Mouse (Mus musculus) cerebellum, adult 18-20 months (tissue): ENCODE measurements at regions not wholly inside any gene's neighbourhood (a gene's known extent, or its start where the extent isn't known, plus 50 kb on each side); places are given as distances from the start of the nearest gene placed in this dataset.

ENCODE experiments used
- DNase-seq, 2 experiments: peaks; one replicate each; pipeline ENCODE4 v3.0.0; 2021

DNA sequence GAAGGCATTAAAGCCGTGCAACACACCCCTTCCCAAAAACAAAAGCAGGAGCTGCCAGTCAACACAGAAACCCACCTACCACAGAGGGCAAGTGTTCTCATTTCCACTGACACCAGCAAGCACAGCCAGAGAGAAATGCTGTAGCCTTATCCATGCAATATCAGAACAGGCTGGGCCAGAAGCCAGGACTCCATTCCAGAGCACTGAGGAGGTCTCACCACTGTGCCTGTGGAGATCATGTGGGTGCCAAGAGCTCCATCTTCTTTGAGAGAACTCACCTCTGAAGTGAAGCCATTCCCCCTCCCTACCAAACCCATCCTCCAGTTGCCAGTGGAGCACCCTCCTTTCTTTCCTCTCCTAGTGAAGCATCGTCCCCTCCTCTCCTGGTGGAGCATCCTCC lies 270.7 kb upstream of the Hs6st1 start:
- DNase-seq, result no peak

DNA sequence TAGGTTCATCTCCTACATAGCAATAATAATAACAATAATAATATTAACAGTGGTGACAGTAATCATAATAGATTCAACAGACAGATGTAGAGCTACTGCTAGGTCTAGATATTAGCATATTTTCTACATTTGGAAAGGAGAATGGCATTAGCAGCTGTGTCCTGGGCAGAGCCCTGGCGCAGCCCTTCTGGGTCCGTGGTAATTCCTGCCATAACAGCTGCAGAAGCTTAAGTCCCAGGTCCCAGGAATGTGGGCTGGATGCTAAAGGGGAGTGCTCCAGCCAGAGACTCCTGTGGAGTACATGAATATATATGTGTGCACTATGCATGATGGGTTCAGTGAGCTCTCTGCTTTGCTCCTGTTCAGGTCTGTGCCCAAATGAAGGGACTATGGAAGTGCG lies 262.7 kb upstream of the Hs6st1 start:
- no peak for DNase-seq

DNA sequence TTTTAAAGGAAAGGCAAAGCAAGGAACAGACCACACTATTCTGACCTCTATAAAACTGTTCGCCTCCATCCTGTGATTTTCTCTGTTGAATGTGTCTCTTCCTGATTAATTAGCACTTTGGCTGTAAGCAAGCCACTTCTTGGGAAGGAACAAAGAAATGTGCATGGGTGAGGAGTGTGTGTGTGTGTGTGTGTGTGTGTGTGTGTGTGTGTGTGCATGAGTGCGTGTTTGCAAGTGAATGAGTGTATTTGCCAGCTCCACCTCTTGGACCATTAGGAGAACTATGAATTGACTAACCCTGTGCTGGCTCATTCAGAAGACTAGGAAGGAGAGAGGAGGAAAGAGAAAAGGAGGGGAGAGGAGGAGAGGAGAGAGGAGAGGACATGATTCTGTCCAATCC lies 261.9 kb upstream of the Hs6st1 start:
- DNase-seq, result no peak

DNA sequence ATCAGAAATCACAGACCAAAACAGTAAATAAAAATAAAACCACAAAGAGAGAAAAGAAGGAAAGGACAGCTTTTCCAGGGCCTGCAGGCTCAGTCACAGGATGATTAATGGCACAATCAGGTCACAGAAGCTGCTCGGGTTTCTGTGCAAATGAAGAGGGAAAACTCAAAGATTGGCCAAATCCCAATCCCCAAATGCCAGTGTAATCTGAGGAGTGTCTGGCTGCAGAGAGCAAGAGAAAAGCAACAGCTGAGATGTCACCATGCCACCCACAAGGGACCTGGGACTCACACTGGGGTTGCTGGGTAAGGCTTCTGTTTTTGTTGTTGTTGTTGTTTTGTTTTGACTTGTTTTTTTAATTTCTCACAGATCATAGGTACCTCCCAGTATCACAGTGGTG lies 261.5 kb upstream of the Hs6st1 start:
- no peak for DNase-seq

DNA sequence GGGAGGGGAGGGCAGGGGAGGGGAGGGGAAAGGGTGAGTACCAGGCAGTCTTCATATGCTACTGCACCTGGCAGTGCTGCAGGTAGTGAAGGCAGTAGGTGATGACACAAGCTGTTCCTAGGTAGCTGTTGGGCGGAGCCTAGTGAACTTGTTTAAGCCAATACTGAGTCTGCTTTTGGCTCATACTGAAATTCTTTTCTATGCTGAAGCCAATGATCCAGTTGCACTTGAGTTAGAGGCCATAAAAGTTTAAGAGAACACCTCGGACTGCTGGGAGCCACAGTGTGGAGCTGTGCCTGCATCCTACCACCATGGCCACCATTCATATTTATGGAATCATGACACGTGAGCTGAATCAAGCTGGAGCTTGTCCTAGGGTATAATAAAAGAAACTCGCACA lies 259.3 kb upstream of the Hs6st1 start:
- no peak for DNase-seq

DNA sequence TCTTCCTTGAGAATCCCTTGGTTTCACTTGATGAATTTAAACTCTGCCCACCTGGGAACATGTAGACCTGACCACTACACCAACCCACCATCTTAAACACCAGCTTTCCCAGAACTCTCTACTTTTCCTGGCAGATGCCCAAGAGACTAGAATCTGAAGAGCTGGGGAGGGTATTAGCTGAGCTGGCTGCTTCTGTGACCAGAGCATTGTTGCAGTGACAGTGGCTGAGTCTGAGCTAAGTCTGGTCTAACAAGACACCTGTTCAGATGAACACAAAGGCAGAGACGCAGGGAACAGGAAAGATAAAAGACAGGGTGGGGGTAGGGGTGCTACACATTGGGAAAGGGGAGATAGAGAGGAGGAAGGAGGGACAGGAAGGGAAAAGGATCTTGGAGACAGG lies 258.9 kb upstream of the Hs6st1 start:
- DNase-seq, result no peak

DNA sequence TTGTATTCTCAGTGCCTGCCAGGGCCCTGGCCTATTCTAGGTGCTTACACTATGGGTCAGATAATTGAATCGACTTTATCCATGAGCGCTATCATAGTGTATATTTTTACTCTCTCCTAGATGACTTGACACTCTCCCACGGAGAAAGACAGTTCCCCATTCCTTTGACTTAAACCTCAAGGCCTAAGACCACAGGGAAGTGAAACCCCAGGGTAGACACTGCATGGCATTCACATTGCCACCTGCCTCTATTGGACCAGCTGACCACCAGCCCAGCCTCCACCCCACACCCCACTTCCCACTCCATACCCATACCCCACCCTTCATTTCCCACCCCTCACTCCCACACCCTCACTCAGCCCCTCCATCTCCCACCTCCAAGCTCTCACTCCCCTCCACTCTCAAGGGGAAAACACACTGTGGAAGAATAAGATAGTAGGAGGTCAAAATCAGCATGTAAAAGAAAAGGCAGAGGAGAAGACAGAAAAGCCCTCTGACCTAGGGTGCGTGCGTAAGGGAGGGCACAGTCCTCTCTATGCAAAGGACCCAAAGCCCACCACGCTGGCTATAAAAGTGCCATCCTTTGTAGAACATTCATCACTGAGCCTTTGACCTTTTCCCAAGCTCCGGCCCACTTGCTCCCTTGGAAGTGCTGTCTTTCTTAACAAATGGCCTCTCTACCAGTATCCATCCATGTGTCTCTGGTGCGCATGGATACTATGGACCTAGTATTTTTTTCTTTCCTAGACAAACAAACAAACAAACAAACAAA lies 257.4 kb upstream of the Hs6st1 start:
- no peak for DNase-seq

DNA sequence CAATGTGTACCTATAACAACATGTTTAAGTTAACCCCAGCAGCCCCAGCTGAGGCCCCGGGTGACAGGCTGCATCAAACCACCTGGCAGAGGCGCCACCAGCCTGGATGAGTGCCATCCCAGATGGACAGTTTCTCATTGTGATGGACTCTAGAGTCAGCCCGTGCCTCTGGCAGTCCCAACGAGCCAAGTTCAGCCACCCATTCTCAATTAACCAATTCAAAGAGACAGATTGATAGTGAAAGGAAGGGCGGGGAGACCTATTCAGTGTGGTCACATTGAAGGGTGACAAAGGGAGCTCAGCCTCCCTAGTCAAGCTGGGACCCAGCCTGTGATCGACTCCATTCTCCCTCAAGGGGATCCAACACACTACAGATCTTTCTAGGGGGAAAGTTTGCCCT lies 256.8 kb upstream of the Hs6st1 start:
- peak; percentile 37 to 40 for DNase-seq

DNA sequence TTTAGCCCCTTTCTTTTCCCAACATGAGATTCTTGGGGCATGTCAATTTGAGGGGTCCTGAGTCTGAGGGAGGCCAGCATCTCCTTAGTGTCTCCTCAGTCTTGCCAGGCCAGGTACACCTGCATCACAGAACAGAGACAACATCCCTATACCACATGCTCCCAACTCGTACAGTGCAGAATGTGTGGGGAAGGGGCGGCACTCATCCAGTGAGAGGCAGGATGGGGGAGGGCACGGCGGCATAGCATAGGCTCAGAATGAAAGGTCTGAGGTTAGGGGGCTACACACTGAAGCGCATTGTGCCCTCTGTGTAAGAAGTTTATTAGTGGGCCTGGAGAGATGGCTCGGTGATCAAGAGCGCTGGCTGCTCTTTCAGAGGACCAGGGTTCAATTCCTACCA lies 256.4 kb upstream of the Hs6st1 start:
- DNase-seq, result no peak

DNA sequence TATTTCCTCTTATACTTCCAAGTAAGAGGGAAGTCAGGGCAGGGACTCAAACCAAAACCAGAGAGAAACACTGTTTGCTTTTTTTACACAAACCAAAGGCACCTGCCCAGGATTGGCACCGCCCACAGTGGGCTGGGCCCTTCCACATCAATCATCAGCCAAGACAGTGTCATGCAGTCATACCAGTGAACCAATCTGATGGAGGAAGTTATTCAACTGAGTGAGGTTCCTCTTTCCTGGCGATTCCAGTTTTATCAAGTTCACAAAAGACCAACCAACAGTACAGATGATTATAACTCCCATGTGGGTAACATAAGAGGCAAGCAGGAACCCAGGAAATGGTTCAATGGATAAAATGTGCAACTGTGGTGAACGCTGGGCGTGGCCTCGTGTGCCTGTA lies 254.6 kb upstream of the Hs6st1 start:
- DNase-seq, result no peak

DNA sequence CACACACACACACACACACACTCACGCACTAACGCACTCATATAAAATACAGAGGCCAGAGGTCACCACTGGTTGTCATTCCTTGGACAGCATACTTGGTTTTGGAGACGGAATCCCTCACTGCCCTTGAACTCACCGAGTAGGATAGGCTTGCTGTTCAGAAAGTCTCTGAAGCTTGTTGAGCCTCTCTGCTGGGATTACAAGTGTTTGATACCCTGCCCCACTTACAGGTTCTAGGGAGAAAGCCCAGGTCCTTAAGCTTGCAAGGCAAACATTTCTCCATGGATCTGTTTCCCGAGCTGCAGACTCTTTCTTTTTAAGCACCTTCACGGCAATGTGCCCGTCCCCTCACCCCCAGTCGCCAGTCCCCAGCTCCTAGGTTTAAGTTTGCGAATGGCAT lies 254.0 kb upstream of the Hs6st1 start:
- no peak for DNase-seq

DNA sequence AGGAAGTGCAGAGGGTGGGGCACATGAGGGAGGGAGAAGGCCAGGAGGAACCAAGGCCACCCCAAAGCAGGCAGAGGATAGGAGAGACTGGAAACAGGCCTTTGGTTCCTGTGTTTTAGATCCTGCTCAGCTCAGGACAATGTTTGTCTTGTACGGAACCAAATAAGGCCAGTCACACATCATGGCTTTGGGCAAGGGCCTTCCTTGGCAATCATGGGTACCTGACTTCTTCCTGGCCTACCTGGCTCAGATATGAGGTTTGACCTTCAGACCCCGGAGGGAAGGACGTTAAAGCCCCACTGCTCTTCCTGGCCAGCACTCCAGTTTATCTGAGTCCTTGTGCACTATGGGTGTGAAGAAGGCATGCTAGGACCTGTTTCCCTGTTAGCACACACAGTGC lies 253.4 kb upstream of the Hs6st1 start:
- no peak for DNase-seq

DNA sequence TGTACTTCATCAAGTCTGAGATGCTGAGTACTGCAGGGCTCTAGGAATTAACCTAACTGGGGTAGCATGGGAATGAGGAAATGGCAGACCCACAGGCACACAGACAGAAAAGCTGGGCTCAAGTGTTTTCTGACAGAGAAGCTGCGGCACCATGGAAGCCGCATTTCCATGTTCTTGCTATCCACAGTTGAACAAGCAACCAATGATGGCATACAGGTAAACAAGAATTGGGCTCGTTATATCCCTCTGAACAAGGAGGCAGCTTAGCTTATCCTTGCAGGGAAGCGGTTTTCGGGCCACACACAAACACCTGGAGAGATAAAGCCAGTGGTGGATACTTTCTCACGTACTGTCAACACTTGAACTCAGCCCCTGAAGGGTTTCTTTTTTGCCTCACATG lies 246.4 kb upstream of the Hs6st1 start:
- no peak for DNase-seq

DNA sequence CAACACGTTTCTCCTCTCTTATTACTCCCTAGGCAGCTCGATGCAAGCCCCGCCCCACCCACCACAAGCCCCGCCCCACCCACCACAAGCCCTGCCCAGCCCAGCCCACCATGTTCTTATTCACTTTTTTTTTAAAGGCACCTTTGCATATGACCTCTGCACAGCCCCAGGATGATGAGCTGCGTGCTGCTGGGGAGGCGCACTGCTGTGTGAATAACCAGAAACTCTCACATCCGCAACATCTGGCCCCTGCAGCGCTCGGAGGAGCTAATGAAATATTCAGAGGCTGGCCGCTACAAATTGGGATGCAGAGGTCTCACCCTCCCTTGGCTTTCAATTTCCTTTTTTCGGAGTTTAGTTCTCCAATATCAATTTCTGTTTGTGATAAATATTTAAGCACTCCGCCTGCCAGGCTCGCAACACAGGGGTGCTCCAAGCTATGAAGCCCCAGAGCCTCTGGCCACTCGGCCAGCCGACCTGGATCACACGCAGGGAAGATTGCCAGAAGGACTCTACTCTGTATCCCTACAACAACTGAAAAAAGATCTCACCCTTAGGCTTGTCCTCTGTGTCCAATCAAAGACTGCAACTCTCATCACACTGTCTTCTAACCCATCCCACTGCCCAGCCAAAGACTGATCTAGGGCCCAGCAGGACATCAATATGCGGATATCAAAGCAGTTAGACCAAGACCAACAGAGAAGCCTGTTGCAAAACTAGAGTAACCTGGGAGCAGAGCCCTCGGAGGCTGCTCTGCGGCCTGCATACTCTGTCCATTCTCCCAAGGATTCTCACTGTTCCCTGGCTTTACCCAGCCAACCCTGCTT lies 245.6 kb upstream of the Hs6st1 start:
- DNase-seq, result no peak

DNA sequence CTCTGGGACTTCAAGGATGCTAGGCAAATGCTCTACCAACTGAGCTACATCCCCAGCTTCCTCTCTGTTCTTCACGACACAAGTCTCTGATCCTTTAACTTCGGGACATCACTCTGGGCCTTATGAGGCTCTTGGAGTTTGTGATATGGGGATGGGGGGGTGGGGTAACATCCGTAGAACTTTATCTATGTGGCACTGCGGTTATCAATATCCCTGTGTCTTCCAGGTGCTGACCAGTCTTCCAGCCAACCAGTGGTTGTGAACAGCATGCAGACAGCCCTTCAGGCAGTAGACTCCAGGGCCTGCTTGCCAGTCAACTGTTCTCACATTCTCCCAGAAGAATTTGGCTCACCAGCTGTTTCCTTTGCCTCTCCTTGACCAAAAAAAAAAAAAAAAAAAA lies 244.7 kb upstream of the Hs6st1 start:
- no peak for DNase-seq

DNA sequence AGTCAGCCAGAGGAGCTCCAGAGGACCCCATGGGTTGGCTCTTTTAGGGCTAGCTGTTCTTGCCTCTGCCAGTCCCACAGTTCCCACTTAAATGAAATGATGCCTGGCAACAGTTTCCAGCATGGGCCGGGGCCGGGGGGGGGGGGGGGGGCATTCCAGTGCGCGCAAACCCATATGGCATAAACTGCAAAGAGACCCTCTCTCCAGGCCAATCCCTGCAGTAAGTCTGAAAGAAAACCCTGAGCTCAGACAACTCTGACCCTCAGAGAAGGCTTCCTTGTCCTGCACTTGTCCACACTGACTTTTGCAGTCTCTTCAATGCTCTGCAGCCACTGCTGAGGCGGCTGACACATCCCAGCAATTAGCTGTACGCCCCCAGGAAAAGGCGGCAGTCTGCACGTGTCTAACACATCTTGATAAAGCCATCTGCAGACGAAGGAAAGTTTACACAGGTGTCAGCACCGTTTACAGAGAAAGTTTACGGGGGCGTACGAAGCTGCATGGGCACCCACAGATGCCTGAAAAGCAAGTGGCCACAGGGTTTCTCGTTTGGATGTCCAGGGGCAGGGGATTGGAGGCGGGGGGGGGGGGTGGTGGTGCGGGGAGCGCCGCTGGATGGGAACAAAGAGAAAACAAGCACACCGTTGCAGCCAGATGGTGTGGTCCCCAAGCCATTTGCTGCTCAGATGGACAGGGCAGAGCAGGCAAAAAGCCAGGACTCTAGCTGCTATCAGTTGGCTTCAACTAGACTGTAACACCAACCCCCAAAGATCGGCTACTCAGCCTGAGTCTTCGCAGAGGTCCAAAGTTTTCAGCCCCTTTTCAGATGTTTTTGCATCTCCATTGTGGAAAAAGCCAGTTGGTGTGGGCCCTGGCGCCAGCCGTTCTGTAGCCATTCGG lies 244.0 kb upstream of the Hs6st1 start:
- peak; percentile 28 to 34 for DNase-seq

DNA sequence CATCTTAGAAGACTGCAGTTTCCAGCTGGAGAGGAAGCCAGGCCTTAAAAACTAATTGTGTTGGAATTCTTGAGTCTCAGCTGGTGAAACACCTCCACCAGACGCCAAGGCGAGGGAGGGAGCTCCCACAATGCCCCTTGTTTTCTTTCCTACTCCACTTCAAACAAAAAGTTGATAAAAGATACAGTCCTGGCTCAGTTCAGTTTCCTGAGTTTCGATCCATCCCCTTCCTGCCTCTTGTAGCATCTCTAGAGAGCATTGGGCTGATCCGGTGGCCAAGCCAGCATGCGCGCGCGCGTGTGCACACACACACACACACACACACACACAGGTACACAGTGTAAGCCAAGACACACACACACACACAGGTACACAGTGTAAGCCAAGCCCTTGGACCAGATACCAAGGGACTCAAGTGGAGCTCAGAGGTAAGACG lies 242.7 kb upstream of the Hs6st1 start:
- DNase-seq, result no peak

DNA sequence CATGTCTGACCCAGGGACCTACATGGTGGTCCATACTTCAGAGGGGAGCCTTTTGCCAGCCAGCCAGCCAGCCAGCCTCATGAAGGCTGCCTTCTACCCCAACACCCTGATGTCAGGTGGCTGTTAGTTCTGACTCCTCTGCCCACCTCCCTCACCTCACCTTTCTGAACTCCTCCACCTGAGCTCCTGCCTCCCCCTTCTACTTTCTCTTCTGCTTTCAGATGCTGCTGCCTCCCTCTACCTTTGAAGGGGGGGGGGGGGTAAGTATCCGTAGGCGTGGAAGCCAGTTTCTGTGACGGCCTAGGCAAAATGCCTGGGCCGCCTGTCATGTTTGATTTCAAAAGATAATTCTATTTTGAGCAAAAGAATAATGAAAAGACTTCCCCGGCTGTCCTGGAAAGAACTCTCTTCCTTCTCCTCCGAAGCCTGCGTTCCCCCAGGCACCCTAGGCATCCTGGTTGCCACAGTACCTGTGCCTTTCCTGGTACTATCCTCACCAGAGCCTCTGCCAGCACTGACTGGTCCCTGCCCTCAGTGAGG lies 241.6 kb upstream of the Hs6st1 start:
- no peak for DNase-seq

DNA sequence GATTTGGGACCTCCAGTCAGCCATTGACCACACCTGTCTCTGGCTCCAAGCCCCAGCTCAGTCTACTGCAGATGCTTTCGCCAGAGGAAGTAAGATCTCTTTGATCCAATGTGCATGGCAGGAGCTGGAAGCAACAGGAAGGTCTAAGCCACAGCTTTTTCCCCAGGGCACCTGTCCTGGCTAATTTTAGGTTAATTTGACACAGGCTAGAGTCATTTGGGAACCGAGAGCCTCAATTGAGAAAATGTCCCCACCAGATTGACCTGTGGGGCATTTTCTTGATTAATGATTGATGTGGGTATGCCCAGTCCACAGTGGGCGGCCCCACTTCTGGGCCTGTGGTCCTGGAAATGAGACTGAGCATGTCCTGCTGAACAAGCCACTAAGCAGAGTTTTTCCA lies 240.7 kb upstream of the Hs6st1 start:
- DNase-seq, result no peak

DNA sequence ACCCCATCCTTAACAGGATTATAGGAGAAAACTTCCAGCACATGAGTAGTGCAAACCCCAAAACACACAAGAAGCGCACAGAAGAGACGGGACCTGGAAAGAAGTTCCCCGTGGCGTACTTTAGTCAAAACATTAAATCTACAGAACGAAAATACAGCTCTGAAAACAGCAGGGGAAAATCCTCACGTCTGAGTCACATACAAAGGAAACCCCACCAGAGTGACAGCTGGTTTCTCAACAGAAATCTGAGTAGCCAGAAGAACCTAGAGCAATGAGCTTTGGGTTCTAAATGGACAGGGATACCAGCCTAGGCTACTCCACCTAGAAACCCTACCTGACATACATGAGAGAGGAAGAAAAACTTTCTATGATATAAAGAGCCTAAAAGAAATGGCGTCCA lies 234.0 kb upstream of the Hs6st1 start:
- DNase-seq, result no peak

DNA sequence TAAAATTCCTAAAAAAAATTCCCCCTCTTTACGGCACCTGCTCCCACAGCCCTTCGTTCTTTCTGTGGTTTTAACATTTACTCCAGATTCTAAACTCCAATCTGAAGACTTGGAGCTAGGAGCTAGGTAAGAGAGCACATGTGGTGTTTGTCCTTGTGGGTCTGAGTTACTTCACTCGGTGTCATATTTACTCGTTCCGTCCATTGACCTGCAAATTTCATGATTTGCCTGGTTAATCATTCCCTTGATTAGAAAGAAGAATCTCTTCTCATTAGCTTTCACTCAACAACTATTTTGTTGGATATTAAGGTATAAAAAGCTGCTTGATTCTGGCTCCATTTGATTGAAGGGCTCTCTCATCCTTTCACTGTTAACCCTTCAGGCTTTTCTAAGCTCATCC lies 231.6 kb upstream of the Hs6st1 start:
- DNase-seq, result no peak

DNA sequence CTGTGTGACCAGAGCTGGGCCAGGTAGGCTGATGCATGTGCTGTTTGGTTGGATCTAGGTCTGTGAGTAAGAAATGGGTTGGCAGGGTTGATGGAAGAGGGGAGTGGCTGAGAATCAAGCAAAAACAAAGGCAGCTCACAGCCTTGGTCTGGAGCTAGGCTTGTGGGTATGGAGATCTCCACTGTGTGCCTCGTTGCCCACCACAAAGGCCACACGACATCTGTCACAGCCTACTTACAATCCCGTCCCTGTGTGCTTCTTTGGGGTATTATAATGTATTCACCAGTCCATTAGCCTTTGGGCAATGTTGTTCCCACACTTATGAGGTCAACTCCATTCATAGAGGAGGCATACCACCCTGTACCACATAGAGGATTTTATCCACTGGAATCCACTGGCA lies 229.6 kb upstream of the Hs6st1 start:
- DNase-seq, result no peak

DNA sequence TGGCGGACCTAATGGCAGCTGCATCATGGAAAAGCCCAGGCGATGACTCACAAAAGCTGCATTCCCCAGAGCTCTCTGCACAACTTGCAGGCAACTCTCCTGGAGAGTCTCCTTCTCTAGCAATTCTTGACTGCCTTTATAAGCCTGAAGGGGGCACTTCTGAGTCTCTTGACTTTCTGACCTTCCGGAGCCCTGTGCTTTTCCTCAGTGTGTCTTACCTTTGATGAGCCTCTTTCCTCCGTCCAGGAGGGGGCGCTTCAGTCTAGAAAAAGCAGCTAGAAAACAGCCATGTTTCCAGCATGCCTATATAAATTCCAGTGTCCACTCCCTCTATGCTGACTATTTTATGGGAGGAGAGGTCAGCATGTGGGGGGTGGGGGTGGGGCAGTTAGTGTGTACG lies 228.8 kb upstream of the Hs6st1 start:
- DNase-seq, result peak; percentile 13 to 27
